Mouse (Mus musculus) kidney, adult 2 months (tissue): ENCODE measurements around the gene Dll3. TPM values are rescaled to one million over a fixed set of nuclear protein-coding genes. Genes with fewer than 3 reads are reported as not detected.

Experiments used
- DNase-seq: peaks from one replicate; pipeline ENCODE4 v3.0.0; 2021
- H3K27ac ChIP-seq: fragments of 200-500 bp; 2 replicates; pipeline ENCODE4 v1.5.1; 2012; ENCODE audit warnings: low read depth, low read length, control low read depth, inconsistent platforms; ENCODE audit not compliant: insufficient read depth
- H3K27me3 ChIP-seq: fragments of 200-500 bp; replicated peaks from 2 replicates; pipeline ENCODE4 v1.6.1; 2012; ENCODE audit warnings: mild to moderate bottlenecking, moderate library complexity, low read length, inconsistent platforms; ENCODE audit not compliant: control insufficient read depth, insufficient read depth
- H3K36me3 ChIP-seq: fragments of 200-500 bp; 2 replicates; pipeline ENCODE4 v1.6.1; 2012; ENCODE audit warnings: mild to moderate bottlenecking, moderate library complexity, low read length, inconsistent platforms; ENCODE audit not compliant: control insufficient read depth, insufficient read depth
- H3K4me1 ChIP-seq: fragments of 200-500 bp; 2 replicates; pipeline ENCODE4 v1.6.1; 2011; ENCODE audit warnings: low read length; ENCODE audit not compliant: control insufficient read depth, insufficient read depth
- H3K4me3 ChIP-seq: fragments of 200-500 bp; 2 replicates; pipeline ENCODE4 v1.5.1; 2011; ENCODE audit warnings: mild to moderate bottlenecking, low read depth, low read length, control low read depth; ENCODE audit not compliant: insufficient read depth
- CTCF ChIP-seq: fragments of 200-500 bp; conservative IDR thresholded peaks from 2 replicates; pipeline ENCODE4 v1.5.1; 2011; ENCODE audit warnings: low read depth, mild to moderate bottlenecking, control low read depth, low read length, moderate library complexity, mixed read lengths; ENCODE audit not compliant: insufficient read depth, insufficient read length
- POLR2A ChIP-seq: fragments of 200-500 bp; IDR thresholded peaks from one replicate; pipeline ENCODE4 v1.6.1; 2011; ENCODE audit warnings: low read depth, low read length, control low read depth
- WGBS: fragments of 180-500 bp; shearing (Covaris S2); methylation state at CpG from one replicate; pipeline ENCODE4 v1.1.7; 2018; 5-methylcytosine and 5-hydroxymethylcytosine counted together
- polyA plus RNA-seq: library from polyadenylated mRNA; depleted of rRNA; stranded (reverse); fragments of >200 nt; gene quantifications from 2 replicates; pipeline ENCODE4 v1.2.3, GENCODE M21; 2012

Gene Dll3
- polyA plus RNA-seq, 1 experiment, result not detected

GRCm38 (mm10) chr7:28325293-28325692 lies 23.3 kb upstream of the Dll3 start:
- Histone ChIP-seq H3K27ac (no peak overlapping the region), H3K4me3 (no peak overlapping the region), H3K4me1 (no peaks in the 10 kb centered on the region), H3K27me3 (no peaks in the 10 kb centered on the region), H3K36me3 (peaks cover 6% of the 10 kb centered on the region)
- no peak for TF ChIP-seq POLR2A
- TF ChIP-seq CTCF, result no peak
- WGBS, result 96% methylated on average over 8 of the region's 8 CpGs
- DNase-seq, result no peak

GRCm38 (mm10) chr7:28321974-28322720 lies 20.1 kb upstream of the Dll3 start:
- 67% methylated on average over 15 of the region's 15 CpGs for WGBS
- Histone ChIP-seq H3K4me3 (no peak overlapping the region), H3K4me1 (no peaks in the 10 kb centered on the region), H3K27ac (no peak overlapping the region), H3K27me3 (no peaks in the 10 kb centered on the region), H3K36me3 (peaks cover 6% of the 10 kb centered on the region; the same call in 1 of the 2 replicates)
- peak; percentile 57 for DNase-seq
- no peak for TF ChIP-seq POLR2A
- TF ChIP-seq CTCF, result no peak

GRCm38 (mm10) chr7:28318714-28319113 lies 16.7 kb upstream of the Dll3 start:
- no peak for DNase-seq
- H3K27ac ChIP-seq, result no peak overlapping the region
- H3K27me3 ChIP-seq, result no peaks in the 10 kb centered on the region
- 89% methylated on average over 17 of the region's 17 CpGs for WGBS
- no peak for TF ChIP-seq CTCF
- TF ChIP-seq POLR2A, result no peak
- H3K4me1 ChIP-seq, result no peaks in the 10 kb centered on the region
- peaks cover 5% of the 10 kb centered on the region; the same call in 1 of the 2 replicates for H3K36me3 ChIP-seq
- H3K4me3 ChIP-seq, result no peak overlapping the region

DNA sequence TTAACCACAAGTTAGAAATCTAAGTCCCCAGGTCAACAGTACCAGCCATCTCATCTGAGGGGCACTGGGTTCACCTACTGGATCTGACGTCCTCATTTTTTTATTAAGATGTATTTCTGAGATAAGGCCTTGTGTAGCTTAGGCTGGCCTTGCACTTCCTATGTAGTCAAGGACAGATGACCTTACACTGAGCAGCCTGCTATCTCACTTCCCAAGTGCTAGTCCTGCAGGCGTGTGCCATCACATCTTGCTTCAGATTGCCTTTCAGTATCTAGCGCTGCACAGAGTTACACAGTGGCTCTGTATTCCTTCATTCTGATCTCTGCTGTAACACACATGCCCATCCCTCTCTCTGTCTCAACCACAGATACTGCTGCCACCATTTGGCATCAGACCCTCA lies 16.0 kb upstream of the Dll3 start:
- H3K4me1 ChIP-seq, result no peaks in the 10 kb centered on the region
- 86% methylated on average over 3 of the region's 3 CpGs for WGBS
- TF ChIP-seq POLR2A (no peak), CTCF (no peak)
- no peak overlapping the region for H3K4me3 ChIP-seq
- H3K36me3 ChIP-seq, result peaks cover 3% of the 10 kb centered on the region; the same call in 1 of the 2 replicates
- H3K27ac ChIP-seq, result no peak overlapping the region
- H3K27me3 ChIP-seq, result no peaks in the 10 kb centered on the region
- no peak for DNase-seq

DNA sequence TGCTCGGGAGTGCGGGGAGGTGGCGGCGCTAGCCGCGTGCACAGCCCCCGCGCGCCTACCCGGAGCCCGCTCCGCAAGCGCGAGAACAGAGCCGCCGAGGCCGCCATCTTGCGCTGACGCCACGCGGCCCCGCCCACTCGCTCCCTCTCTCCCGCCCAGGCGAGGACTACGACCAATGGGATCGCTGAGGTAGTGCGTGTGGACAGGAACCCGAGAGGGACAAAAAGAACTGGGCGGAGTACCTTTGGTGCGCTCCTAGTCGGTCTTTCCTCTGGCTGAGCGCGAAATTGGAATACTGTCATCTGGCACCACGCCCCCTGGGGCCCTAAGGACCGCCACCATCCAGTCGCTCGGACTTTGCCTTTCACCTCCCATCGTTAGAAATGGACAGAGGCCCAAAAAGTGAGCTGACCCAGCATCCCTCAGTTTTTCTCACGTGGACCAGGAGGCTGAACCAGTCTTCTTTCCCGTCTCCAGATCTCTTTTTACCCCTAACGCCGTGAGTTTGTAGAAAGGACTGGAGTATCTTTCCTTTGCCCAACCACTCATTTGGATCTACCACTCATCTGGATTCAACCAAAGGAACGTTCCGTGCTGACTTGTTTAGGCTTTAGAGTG lies 10.0 kb upstream of the Dll3 start, which contains the start of gene Timm50:
Gene Timm50, minus strand, starts transcription at position 147 of the 618 bp plus-strand sequence.
- DNase-seq, result peak; percentile 99
- H3K4me1 ChIP-seq, result peaks cover 4% of the 10 kb centered on the region; the same call in 1 of the 2 replicates
- TF ChIP-seq CTCF (0 out of 2 replicates have a peak, but pooled peaks have one; percentile 4), POLR2A (peak; percentile 29)
- no peaks in the 10 kb centered on the region for H3K27me3 ChIP-seq
- no peak within 1 kb of the TSS for H3K27ac ChIP-seq
- peak within 1 kb of the TSS; percentile 73 for H3K4me3 ChIP-seq
- WGBS, result under 1% methylated on average over 45 of the region's 45 CpGs
- H3K36me3 ChIP-seq, result peaks cover 2% of the 10 kb centered on the region; the same call in 1 of the 2 replicates

DNA sequence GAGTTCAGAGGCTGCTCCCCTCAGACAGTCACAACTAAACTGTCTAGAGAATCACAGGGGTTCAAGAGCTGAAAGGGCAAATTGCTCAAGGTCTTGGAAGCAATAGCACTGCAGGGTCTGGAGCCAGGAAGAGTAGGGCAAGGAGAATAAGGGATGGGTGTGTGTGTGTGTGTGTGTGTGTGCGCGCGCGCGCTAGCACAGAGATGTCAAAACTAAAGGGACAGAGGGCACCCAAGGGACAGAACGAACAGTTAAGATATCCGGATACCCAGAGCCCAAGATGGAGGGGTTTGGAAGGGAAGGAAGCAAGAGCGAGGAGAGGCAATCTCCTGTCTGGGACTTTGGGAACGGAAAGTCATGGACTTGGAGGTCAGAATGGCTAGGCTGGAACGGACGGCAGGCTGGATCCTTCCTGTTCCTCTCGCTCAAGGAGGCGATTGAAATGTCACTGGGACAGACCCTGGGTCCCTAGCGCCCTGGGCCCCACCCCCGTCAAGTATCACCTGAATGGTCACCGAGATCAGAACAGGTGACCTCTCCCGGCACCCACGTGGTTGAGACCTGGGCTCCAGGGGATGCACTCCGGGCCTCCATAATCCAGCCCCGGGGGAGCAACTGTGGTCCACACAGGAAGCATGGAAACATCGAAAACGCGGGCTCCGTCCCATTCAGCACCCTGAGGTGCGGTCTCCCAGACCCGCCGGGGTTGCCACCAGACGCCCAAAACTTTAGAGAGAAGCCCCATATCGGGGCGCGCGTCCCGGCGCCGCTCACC lies 9.3 kb upstream of the Dll3 start:
- Histone ChIP-seq H3K27me3 (no peaks in the 10 kb centered on the region), H3K27ac (no peak overlapping the region), H3K36me3 (0 out of 2 replicates have a peak, but pooled peaks cover 2% of the 10 kb centered on the region), H3K4me3 (peak overlapping the region; percentile 73), H3K4me1 (peaks cover 4% of the 10 kb centered on the region; the same call in 1 of the 2 replicates)
- peak; percentile 18 for DNase-seq
- WGBS, result 4% methylated on average over 35 of the region's 35 CpGs
- no peak for TF ChIP-seq POLR2A
- TF ChIP-seq CTCF, result no peak
